Mouse (Mus musculus): ENCODE measurements around the gene Dpf3.

- TF ChIP-seq CTCF (IDR thresholded peaks at IDR 0.05; ENCODE audit: extremely low read depth, insufficient read depth, insufficient read length, insufficient replicate concordance) (no peak), POLR2A (IDR thresholded peaks at IDR 0.05; ENCODE audit: low read depth, low read length) (no peak)
Observed at GRCm38 (mm10) chr12:83372290-83372689, 115.2 kb downstream of the Dpf3 start.
